Mouse (Mus musculus) cerebellum, postnatal 25 days (tissue): ENCODE data around the gene Tacc2.
A peak's percentile ranks its signal among the peaks of the same experiment; 100 is the strongest.

Experiments used
- DNase-seq, 2 experiments: peaks; one replicate each; pipeline ENCODE4 v3.0.0; 2021; ENCODE audit warnings: mixed read lengths in 2 of 2

Tacc2 gene

GRCm38 (mm10) chr7:130692392-130692942, 115.2 kb downstream of the Tacc2 start:
- DNase-seq, result peak; percentile 87 to 90

- DNase-seq, result peak; percentile 78 to 80
Measured at GRCm38 (mm10) chr7:130692943-130693799, 115.9 kb downstream of the Tacc2 start.

DNA sequence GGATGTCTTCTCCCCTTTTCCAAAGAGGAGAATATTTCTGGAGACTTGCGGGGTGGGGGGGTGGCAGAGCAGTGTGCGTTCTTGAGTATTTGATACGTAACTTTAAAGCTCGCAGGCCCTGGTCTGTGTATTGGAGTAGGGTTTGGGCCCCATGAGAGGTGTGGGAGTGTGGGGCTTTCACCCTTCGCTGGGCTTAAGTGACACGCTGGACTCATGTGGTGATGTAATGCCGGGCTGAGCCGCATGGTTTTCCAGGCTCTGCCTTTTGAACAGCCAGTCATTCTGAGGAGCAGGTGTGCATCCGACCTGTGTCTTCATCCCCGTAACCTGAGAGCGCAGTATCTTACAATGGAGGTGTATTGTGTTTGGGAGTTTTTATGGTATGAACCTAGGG, 116.6 kb downstream of the Tacc2 start:
- peak; percentile 70 to 73 for DNase-seq

DNA sequence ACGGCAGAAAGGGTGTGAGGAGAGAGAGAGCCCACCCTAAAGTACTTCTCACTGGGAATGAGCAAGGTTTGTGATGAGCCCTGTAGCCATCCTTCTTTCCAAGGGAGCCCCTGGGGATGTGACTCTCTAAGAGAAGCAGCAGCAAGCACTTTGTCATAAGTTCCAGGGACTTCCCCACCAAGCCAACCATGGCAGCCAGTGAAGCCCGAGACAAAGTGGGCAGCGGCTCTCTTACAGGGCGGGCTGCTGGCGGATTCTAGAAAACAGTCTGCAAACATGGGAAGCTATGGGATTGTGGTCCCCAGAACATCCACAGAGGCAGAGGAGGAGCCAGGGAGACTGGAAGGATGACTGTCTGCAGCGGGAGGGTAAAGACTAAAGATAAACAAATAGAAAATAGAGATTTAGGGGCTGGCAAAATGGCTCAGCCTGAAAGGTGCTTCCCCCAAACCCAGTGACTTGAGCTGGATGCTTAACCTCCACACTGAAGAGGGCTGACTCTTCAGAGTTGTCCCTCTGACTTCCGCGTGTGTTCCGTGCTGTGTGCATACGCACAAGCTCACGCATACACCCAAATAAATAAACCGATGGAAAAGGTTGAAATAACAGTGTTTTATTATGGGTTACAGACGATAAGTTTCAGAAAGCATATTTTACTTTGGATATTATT, 118.6 kb downstream of the Tacc2 start:
- DNase-seq, result no peak

GRCm38 (mm10) chr7:130696347-130697234, 119.4 kb downstream of the Tacc2 start:
- DNase-seq, result peak; percentile 67 to 80

GRCm38 (mm10) chr7:130698480-130698879, 121.2 kb downstream of the Tacc2 start:
- DNase-seq, result no peak

DNA sequence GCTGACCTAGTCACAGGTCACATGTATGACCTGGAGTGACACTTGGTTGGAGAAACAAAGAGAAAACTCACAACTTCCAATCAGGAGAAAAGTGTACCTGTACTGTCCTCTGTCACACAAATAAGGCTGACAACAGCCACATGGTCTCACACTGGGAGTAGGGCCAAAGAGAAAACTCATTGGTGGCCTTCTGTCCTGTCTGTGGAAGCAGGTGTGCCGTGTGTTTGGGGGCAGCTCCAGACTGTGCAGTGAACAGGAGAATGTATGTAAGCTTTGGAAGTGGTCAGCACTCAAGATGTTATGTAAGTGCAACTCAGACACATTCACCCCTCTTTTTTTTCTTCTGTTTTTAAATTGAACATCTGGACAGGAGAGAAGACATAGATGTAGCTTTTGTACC, 124.1 kb downstream of the Tacc2 start:
- DNase-seq, result no peak

DNA sequence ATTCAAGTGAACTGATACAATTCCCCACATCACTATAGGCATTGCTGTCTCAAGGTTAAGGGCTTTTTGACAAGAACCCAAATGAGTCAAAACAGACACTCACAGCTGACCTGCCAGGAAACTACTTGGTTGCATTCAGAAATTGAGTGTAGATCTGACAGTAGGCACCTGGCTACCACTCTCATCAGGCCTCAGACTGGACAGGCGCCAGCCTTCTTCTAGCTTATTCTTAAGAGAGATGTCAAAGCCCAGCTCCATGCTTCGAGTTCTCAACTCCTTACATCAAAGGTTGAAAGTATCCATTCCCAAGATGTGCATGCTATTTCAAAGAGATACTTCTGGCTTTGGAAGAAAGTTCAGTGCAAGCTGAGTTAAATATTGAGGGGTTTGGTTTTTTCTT, 128.0 kb downstream of the Tacc2 start:
- DNase-seq, result peak in 1 of 2 experiments; percentile 55

DNA sequence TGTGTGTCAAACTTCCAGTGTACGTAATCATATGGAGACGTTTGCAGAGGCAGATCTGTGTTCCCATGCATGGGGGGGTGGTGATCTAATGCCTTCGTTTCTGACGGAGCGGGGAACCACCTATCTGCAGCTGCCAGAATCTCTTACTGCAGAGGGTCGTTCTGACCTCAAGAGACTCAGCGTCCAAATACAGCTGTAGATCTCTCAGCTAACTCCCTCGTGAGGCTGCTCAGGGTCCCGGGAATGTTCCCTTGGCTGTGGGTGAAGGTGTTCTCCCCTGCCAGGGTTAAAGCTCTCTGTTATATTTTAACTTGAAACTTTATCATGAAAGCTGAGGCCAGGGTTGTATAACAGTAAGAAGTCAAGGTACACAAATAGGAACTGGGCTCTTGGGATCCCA, 131.7 kb downstream of the Tacc2 start:
- DNase-seq, result no peak

GRCm38 (mm10) chr7:130709372-130710274, 132.4 kb downstream of the Tacc2 start:
- peak; percentile 59 to 69 for DNase-seq

DNA sequence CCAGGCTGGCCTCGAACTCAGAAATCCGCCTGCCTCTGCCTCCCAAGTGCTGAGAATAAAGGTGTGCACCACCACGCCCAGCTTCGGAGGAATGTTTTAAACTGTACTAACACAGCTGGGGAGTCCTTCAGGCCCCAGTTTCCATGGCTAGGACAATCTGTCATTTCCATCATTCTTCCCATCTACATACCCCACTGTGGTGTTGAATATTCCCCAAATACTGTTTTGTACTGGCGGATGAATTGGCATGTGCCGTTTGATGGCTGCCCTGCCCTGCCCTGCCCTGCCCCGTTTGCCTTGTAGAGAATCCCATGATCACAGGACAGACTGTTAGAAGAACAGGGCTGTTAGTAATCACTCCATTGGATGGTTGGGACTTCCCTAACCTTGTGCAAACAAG, 134.6 kb downstream of the Tacc2 start:
- DNase-seq, result no peak

DNA sequence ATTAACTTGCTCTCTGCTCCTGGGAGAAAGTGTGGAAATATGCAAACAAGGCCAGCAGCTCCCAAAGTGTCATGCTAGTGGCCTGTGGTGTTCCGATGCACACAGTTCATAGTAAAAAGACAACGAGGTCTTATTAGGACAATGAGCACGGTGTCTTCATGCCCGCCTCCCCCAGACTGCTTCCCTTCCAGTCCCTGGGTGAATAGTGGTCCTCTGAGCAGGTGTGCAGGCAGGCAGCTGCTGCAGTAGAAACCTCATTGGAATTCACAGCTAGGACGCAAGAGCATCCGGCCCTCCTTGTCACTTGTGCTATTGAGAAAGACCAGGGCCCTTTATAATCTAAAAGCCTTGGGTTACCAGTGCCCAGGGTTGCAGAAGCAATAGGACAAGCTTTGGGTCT, 136.1 kb downstream of the Tacc2 start:
- DNase-seq, result no peak

DNA sequence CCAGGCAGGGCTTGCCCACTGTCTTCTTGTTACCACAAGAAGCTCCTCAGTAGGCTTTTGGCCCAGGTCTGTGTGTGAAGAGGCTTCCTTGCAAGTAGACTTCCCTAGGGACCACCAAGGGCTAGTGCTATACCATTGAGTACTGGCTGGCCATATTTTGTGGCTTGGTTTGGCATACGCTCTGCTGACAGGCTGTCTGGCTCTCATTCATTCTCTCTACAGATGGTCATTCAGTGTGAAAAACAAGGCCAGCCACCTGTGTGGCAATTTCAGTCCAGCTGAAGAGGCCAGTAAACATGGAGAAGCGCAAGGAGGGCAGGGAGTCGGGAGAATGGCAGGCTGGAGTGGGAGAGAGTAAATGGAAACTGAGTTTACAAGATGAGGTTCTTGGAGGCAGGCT, 138.2 kb downstream of the Tacc2 start:
- DNase-seq, result peak; percentile 89

GRCm38 (mm10) chr7:130716341-130716740, 139.1 kb downstream of the Tacc2 start:
- no peak for DNase-seq

GRCm38 (mm10) chr7:130716989-130717388, 139.8 kb downstream of the Tacc2 start:
- DNase-seq, result no peak

DNA sequence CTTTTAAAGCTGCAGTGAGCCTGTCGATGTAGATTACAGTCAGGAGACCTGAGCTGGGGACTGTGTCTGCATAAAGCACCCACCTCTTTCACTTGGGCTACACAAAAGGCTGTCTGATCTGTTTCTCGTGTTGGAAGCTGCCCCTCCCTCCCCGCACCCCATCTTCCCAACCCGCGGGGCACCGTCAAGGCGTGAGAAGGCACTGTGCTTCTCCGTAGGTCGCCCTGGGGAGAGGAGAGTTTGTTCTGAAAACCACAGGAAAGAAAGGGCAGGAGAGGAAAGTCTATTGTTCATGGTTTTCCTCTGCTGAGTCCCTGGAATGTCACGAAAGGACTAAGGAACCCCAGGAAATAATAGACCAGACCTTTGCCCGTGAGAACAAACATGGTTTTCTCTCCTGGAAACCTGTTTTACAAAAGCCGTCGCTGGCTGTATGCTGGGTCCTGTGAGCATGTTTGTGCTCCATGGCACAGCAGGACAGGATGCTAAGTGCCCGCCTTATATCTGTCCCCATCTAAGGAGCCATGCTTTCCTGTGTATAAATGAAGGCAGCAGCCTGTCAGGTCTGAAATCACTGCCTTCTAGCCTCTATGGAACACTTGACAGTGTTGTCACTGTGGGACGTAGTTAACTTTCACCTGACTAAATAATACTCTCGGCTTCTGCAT, 142.8 kb downstream of the Tacc2 start:
- DNase-seq, result no peak

DNA sequence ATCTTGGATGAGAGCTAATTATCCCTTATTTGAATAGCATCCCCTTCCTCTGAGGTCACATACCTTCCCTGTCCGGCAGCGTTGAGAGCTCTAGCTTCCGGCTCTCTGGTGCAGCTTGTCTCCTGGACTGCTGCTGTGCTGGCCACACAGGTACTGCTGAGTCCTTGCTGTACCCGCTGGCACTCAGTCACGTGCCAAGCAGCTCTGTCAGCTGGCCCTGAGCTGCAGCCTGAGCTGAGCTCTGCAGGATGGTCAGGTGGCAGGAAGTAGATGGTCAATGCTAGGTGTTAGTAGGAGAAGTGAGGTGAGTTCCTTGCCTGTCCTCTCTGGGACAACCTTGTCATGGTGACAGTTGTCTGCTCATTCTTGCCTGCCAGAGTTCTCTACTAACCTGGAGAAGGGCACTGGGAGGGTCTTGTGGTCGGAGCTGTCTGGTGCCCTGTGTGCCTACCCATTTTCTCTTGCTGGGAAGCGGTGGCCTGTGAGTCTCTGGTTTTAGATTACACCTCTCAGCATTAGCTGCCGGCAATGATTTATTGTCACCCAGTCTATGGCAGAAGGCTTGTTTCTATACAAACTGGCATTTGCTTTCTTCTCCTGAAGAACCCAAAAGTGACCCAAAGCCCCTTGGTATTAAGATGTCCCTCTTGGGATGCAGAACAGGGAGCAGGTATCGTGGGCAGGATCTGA, 143.6 kb downstream of the Tacc2 start:
- DNase-seq, result peak; percentile 61 to 69

DNA sequence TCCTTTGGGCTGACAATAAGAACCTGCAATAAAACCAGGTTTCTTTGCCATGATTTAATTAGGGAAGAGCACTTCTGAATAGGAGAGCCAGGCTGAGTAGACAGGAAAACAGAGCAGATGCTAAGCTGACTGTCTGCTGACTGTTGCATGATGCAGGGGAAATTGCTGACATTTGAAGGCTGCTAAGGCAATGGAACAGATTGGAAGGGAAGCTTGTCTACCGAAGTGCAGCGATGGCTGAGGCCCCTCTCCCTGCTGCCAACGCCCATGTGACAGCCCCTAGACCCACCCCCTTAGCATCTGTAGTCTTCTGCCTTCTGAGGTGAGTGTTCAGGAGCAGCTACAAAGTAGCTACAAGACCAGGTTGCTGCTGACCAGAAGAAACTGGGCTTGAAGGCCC, 148.9 kb downstream of the Tacc2 start:
- no peak for DNase-seq

DNA sequence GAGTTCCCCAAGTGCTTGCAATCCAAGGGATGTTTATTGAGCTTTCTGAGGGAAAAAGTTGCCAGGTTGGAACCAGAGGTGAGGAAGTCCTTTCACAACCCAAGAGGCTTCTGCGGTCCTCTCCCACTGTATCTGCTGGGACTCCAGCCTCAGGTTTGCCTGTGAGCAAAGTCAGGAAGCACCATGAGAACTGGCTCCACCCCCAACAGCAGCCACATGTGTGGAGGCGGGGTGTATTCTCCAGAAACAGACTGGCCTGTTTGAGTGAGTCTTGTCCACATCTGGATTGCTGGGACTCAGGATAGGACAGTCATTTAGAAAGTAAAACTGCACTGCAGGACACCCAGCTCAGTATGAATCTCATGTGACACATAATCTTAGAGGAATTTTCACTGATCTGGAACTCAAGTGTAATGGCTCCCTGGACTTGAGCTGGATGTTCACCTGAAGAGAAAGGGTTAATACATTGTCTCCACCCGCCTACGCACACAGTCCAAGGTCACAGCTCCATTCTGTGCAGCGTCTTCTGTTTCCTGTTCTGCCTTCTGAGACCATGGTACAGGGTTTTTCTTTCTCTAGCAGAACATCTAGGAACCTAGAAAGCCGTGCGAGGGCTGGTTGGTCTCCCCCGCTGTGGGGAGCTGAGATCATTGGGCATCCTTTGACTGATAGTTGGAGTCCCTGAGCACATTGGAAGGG, 149.6 kb downstream of the Tacc2 start:
- no peak for DNase-seq

DNA sequence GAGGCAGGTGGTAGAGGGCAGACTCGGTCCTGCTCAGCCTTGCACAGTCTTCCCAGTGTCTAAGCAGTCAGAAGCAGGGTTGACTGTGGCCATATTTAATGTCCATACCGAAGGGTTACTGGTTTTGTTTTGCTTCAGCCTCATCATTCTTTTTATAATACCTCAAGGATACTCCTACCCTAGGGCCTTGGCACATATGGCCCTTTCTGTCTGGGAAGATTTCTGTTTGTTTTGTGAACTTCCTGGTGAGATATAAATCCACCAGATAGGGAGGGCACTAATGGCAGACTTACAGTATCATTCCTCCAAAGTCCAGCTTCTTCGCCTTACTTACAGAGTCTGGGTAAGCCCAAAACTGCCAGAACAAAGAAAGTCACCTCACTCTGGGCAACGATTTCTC, 150.3 kb downstream of the Tacc2 start:
- no peak for DNase-seq
